Mouse (Mus musculus) limb, embryonic 10.5 days (tissue): ENCODE data around the gene Hpcal1. TPM values are rescaled to one million over a fixed set of nuclear protein-coding genes. Genes with fewer than 3 reads are reported as not detected.
"Not testable (repeated sequence)": the region's sequence is repeated elsewhere in the genome, so short reads cannot be mapped to it uniquely, and the experiment has no call there.

Experiments used
- DNase-seq: peaks from one replicate; pipeline ENCODE4 v3.0.0-alpha.2; 2017; ENCODE audit warnings: low spot score
- H3K27ac ChIP-seq: fragments of 300-500 bp; sonication (generic); 2 replicates; pipeline ENCODE4 v1.5.1; 2016; ENCODE audit warnings: mild to moderate bottlenecking
- H3K27me3 ChIP-seq: fragments of 300-500 bp; sonication (generic); 2 replicates; pipeline ENCODE4 v1.6.1; 2016; ENCODE audit warnings: low read depth, mild to moderate bottlenecking; ENCODE audit not compliant: poor library complexity, severe bottlenecking
- H3K36me3 ChIP-seq: fragments of 300-500 bp; sonication (generic); 2 replicates; pipeline ENCODE4 v1.6.1; 2016; ENCODE audit warnings: mild to moderate bottlenecking, moderate library complexity
- H3K4me1 ChIP-seq: fragments of 300-500 bp; sonication (generic); 2 replicates; pipeline ENCODE4 v1.6.1; 2016
- H3K4me3 ChIP-seq: fragments of 300-500 bp; sonication (generic); 2 replicates; pipeline ENCODE4 v1.5.1; 2016; ENCODE audit warnings: mild to moderate bottlenecking, moderate library complexity
- H3K9me3 ChIP-seq: fragments of 300-500 bp; sonication (generic); replicated peaks from 2 replicates; pipeline ENCODE4 v1.6.1; 2016; ENCODE audit warnings: mild to moderate bottlenecking
- WGBS: fragments of 180-500 bp; shearing (Covaris S2); methylation state at CpG from one replicate; pipeline ENCODE4 v1.1.7; 2016; 5-methylcytosine and 5-hydroxymethylcytosine counted together
- polyA plus RNA-seq: library from polyadenylated mRNA; unstranded; fragments of >200 nt; fragmentation: Nextera tagmentation; extraction: Ambion mirVana; gene quantifications from 2 replicates; pipeline ENCODE4 v1.2.1, GENCODE M21; 2016

The Hpcal1 gene
- polyA plus RNA-seq, 1 experiment from 2014 or later = 34.2 TPM

DNA sequence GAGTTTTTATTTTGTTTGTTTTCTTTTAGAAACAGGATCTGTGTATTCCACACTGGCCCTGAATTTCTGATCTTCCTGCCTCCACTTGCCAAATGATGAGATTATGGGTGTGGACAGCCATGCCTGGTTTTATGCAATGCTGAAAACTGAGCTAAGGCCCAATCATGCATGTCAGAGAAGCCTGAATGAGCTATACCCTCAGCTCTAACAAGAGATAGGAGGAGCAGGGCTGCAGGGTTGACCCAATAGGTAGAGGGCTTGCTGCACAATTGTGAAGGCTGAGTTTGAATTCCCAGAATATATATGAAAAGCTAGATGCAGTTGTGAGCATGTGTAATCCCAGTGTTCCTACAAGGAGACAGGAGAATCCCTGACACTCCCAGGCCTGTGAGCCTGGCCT, 72.4 kb downstream of the Hpcal1 start:
- Histone ChIP-seq H3K4me1 (peaks cover 14% of the 10 kb centered on the region), H3K27me3 (no peaks in the 10 kb centered on the region), H3K27ac (no peak overlapping the region), H3K9me3 (no peaks in the 10 kb centered on the region), H3K36me3 (no peaks in the 10 kb centered on the region), H3K4me3 (no peak overlapping the region)
- no peak for DNase-seq

DNA sequence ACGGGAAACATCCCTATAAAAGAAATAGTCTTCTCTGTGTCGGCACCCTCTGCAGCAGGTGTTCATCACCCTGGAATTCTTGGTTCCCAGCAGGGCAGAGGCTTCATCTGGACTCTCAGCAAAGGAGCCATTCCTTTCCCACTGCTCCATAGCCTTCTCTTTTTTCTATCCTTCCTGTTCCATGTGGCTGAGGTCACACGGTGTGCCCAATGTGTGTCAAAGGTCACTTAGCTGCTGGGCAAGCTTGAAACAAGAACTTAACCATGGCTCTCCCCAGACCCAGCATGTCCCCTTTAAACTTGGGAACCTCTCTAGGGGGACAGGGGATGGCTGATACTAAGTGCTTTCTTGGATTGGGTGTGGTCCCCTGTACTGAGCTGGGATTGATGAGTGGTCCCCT, 73.3 kb downstream of the Hpcal1 start:
- no peaks in the 10 kb centered on the region for H3K9me3 ChIP-seq
- H3K4me3 ChIP-seq = no peak overlapping the region
- no peaks in the 10 kb centered on the region for H3K27me3 ChIP-seq
- WGBS = 73% methylated on average over 3 of the region's 3 CpGs
- no peaks in the 10 kb centered on the region for H3K36me3 ChIP-seq
- H3K4me1 ChIP-seq = peaks cover 14% of the 10 kb centered on the region
- no peak overlapping the region for H3K27ac ChIP-seq
- no peak for DNase-seq

DNA sequence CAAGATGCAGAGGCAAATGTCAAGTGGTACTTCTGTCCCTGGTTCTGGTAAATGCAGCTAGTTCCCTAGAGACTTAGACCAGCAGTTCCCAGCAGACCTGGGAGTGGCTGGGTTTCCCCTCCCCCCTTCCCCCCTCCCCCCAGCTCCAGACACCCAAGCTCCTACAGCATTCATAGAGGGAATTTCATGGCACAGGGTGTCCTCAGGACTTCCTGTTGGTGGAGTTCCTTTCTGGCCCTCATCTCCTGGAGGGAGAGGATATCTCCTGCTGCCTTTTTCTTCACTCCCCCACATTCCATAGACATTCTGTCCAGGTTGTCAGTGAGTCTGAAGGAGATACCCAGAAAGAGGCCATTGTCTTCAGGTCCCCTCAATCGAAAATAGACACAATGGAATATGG, 76.9 kb downstream of the Hpcal1 start:
- not testable (repeated sequence) for DNase-seq, H3K4me3 ChIP-seq, H3K9me3 ChIP-seq, H3K27ac ChIP-seq, H3K36me3 ChIP-seq, H3K27me3 ChIP-seq
- peaks cover 34% of the 10 kb centered on the region for H3K4me1 ChIP-seq
- whole genome bisulfite sequencing = 81% methylated on average over 1 of the region's 1 CpGs

DNA sequence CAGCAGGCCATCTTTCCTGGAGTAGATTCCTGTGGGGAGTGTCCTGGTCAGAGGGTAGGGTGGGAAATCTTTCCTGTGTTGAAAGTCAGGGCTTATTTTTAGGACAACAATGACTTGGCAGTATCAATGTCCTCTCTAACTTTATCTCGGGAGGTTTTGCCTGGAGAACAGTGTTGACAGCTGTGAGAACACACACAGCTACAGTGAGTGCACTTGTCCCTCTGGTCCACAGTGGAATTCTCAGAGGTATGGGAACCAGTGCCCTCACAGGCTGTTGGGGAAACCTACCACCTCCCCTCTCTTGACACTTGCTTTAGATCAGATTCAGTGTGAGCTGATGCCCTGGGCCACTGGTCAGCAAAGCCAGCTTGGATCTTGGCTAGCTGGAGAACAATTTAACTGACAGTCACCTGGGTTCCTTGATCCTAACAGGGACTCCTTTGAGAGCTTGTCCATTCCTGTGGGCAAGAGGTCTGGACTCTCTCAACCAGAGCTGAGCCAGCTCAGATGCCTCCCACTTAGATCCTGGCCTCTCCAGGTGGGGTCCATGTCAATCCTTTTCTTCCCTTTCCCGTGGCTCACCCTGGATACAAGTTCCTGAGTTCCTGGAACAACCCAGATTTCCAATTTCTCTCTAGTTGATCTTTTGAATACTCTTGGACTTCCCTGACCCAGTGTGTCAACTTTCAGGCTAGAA, 79.0 kb downstream of the Hpcal1 start:
- H3K4me1 ChIP-seq = peaks cover 23% of the 10 kb centered on the region
- 85% methylated on average over 2 of the region's 2 CpGs for WGBS
- no peaks in the 10 kb centered on the region for H3K36me3 ChIP-seq
- H3K9me3 ChIP-seq = no peaks in the 10 kb centered on the region
- H3K27ac ChIP-seq = no peak overlapping the region
- H3K4me3 ChIP-seq = no peak overlapping the region
- no peak for DNase-seq
- no peaks in the 10 kb centered on the region for H3K27me3 ChIP-seq

DNA sequence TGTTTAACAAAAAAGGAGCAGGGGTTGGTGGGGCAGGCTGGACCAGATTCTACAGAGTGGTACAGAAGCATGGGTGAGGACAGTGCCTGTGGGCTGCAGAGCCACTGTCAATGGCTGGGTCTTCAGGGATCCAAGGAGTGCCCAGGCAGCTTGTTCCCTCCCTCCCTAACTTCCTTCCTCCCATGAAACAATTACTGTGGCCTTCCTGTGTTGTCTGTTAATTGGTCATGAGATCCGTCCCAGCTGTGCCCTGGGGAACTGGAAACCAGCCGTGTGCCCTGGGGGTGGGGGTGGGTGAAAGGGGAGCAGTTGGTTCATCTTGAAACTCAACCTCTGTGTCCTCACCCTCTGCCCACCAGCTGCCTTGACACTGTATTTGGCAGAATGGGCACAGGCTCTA, 79.9 kb downstream of the Hpcal1 start:
- Histone ChIP-seq H3K9me3 (no peaks in the 10 kb centered on the region), H3K4me3 (no peak overlapping the region), H3K27me3 (no peaks in the 10 kb centered on the region), H3K27ac (no peak overlapping the region), H3K4me1 (peaks cover 20% of the 10 kb centered on the region), H3K36me3 (no peaks in the 10 kb centered on the region)
- DNase-seq = peak; percentile 42
- 6% methylated on average over 2 of the region's 2 CpGs for WGBS

GRCm38 (mm10) chr12:17773721-17774120, 83.1 kb downstream of the Hpcal1 start:
- not testable (repeated sequence) for H3K4me3 ChIP-seq, H3K36me3 ChIP-seq, H3K9me3 ChIP-seq, H3K27me3 ChIP-seq, DNase-seq, H3K27ac ChIP-seq
- H3K4me1 ChIP-seq = peaks cover 20% of the 10 kb centered on the region
- WGBS = 92% methylated on average over 5 of the region's 5 CpGs

GRCm38 (mm10) chr12:17774842-17775241, 84.2 kb downstream of the Hpcal1 start:
- H3K9me3 ChIP-seq, H3K27me3 ChIP-seq, H3K27ac ChIP-seq, H3K36me3 ChIP-seq, H3K4me3 ChIP-seq, DNase-seq: not testable (repeated sequence)
- peaks cover 15% of the 10 kb centered on the region for H3K4me1 ChIP-seq
- 90% methylated on average over 3 of the region's 3 CpGs for WGBS

GRCm38 (mm10) chr12:17778320-17778719, 87.7 kb downstream of the Hpcal1 start:
- H3K27ac ChIP-seq = no peak overlapping the region
- no peaks in the 10 kb centered on the region for H3K36me3 ChIP-seq
- H3K4me3 ChIP-seq = no peak overlapping the region
- H3K9me3 ChIP-seq = no peaks in the 10 kb centered on the region
- H3K27me3 ChIP-seq = no peaks in the 10 kb centered on the region
- WGBS = 10% methylated on average over 2 of the region's 3 CpGs
- H3K4me1 ChIP-seq = no peaks in the 10 kb centered on the region
- DNase-seq = peak; percentile 47

DNA sequence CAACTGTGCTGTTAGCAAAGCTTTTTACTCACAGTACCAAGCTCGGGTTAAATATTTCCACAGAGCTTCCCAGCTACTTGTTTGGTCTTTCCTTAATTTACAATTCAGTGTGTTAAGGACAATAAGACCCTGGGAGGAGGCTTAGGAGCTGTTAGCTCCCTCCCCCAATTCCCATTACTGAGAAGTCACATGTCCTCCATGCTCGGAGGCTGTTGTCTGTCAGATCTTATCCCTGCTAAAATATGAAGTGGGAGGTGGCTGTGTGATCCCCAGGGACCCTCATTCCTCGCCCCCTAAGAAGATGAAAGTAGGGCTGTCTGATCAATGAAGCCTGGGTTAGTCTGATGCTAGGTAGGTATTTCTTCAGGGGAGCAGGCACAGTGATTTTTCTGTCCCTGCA, 88.4 kb downstream of the Hpcal1 start:
- Histone ChIP-seq H3K4me1 (no peaks in the 10 kb centered on the region), H3K4me3 (no peak overlapping the region), H3K9me3 (no peaks in the 10 kb centered on the region), H3K36me3 (no peaks in the 10 kb centered on the region), H3K27ac (no peak overlapping the region), H3K27me3 (no peaks in the 10 kb centered on the region)
- 38% methylated on average over 3 of the region's 3 CpGs for WGBS
- no peak for DNase-seq

GRCm38 (mm10) chr12:17789486-17789885, 98.8 kb downstream of the Hpcal1 start:
- no peaks in the 10 kb centered on the region for H3K27me3 ChIP-seq
- no peak overlapping the region for H3K27ac ChIP-seq
- 48% methylated on average over 3 of the region's 3 CpGs for WGBS
- no peak overlapping the region for H3K4me3 ChIP-seq
- DNase-seq = no peak
- H3K36me3 ChIP-seq = peaks cover 26% of the 10 kb centered on the region
- H3K4me1 ChIP-seq = no peaks in the 10 kb centered on the region
- no peaks in the 10 kb centered on the region for H3K9me3 ChIP-seq

DNA sequence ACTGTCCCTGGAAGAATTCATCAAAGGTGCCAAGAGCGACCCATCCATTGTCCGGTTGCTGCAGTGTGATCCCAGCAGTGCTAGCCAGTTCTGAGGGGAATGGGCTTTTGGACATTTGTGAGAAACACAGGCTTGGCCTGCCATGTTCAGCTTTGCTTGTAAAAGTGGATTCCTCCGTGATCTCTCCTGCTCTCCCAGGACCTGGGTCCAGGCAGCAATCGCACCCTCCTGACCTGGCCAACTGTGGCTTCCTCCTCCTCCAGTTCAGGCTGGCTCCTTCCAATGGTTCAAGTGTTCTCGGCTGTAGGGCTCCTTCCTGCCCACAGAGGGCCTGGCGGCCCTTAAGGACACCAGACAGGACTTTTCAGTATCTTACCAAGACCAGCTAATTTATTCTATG, 100.5 kb downstream of the Hpcal1 start:
- Histone ChIP-seq H3K4me1 (no peaks in the 10 kb centered on the region), H3K4me3 (no peak overlapping the region), H3K27me3 (no peaks in the 10 kb centered on the region), H3K36me3 (peaks cover 23% of the 10 kb centered on the region), H3K27ac (no peak overlapping the region), H3K9me3 (no peaks in the 10 kb centered on the region)
- no peak for DNase-seq
- 87% methylated on average over 6 of the region's 6 CpGs for WGBS

DNA sequence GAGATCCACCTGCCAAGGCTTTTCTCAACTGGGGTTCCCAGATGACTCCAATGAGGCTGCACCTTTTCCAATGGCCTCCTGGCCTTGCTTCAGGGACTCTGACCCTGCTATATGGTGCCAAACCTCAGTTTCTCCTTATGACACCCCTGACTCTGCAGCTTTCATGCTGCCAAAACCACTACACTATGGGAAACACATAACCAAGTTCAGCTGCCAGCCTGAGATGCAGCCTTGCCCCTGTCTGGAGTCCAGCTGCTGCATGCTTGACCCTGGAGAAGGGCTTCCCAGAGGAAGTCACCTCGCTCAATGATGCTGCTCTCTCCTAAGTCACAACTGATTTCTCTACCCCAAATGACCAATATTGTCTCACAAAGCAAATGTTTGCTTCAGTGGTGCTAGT, 102.1 kb downstream of the Hpcal1 start:
- Histone ChIP-seq H3K36me3 (peaks cover 13% of the 10 kb centered on the region), H3K27me3 (no peaks in the 10 kb centered on the region), H3K9me3 (no peaks in the 10 kb centered on the region), H3K4me1 (no peaks in the 10 kb centered on the region), H3K4me3 (no peak overlapping the region), H3K27ac (no peak overlapping the region)
- no peak for DNase-seq
- 90% methylated on average over 1 of the region's 1 CpGs for WGBS

- DNase-seq = peak; percentile 65
Measured at GRCm38 (mm10) chr12:17795660-17796278, 105.1 kb downstream of the Hpcal1 start.

DNA sequence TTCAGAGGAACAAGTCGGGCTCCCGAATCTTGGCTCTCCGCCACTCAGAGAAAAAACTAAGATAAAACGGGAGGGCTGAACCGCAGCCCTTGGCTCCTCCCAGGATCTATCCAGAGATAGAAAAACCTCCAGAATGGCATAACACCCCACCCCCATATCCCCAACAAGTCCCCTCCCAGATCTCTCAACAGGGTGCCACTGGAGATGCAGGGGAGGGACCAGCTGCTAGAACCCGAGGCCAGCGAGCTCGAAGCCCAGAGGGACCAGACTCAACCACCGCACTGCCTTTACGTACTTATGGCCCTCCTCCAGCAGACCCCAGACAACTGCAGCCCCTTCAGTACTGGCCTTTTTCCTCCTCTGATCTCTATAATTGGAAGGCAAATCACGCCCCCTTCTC, 107.6 kb downstream of the Hpcal1 start:
- H3K4me3 ChIP-seq, H3K9me3 ChIP-seq, DNase-seq, H3K4me1 ChIP-seq, H3K36me3 ChIP-seq, H3K27ac ChIP-seq, H3K27me3 ChIP-seq: not testable (repeated sequence)
- 95% methylated on average over 11 of the region's 11 CpGs for WGBS

More at GRCm38 (mm10) chr12:17795660-17796278, 105.1 kb downstream of the Hpcal1 start:
- H3K27ac ChIP-seq = no peak overlapping the region
- H3K36me3 ChIP-seq = peaks cover 4% of the 10 kb centered on the region
- 65% methylated on average over 3 of the region's 3 CpGs for WGBS
- no peaks in the 10 kb centered on the region for H3K4me1 ChIP-seq
- no peaks in the 10 kb centered on the region for H3K27me3 ChIP-seq
- H3K4me3 ChIP-seq = no peak overlapping the region
- H3K9me3 ChIP-seq = no peaks in the 10 kb centered on the region
